Mouse (Mus musculus): Measurements from ENCODE around the gene Slc1a4. TPM values are rescaled to one million over a fixed set of nuclear protein-coding genes. Genes with fewer than 3 reads are reported as not detected.

Gene Slc1a4
- total RNA-seq, 2 experiments from 2014 or later, result 2.4 to 2.7 TPM

DNA sequence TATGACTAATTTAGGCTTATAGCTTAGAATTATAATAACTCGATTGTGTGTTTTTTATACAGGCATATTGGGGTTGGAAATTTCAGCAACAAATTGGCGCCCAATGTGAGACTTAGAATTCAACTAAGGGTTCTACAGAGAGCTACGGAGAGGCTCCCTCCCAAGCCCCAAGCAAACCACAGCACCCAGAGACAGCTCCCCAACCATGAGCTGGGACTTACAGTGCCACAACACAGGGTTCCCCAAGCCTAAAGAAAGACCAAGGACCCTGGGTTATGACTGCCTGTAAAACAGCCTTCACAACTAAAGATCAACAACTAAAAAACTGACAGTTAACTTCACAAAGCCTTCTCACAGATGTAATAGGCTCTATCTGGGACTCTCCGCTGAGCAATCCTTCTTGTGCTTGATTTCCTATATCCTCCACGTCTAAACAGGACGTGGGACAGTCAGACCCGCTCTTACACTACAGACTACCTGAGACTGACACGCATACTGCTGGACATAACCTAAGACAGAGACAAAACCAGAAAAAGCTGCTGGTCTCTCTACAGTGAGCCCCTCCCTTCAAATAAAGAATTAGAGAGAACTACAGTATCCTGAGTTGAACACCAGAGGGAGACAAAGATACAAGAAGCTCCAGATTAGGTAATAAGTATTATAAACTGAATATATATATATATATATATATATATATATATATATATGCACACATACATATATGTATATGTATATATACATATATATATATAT is 69.7 kb downstream of the Slc1a4 start:
- intact Hi-C loops (cut with DNase I), result loop anchor here (1.0 to 5.0 kb wide), 3 partner anchors 70 to 138 kb away; partner anchors contain the start of gene Slc1a4
- no peak for DNase-seq

GRCm38 (mm10) chr11:20254791-20255190 is 77.7 kb downstream of the Slc1a4 start:
- intact Hi-C loops (cut with DNase I), result no loop called here
- no peak for DNase-seq

DNA sequence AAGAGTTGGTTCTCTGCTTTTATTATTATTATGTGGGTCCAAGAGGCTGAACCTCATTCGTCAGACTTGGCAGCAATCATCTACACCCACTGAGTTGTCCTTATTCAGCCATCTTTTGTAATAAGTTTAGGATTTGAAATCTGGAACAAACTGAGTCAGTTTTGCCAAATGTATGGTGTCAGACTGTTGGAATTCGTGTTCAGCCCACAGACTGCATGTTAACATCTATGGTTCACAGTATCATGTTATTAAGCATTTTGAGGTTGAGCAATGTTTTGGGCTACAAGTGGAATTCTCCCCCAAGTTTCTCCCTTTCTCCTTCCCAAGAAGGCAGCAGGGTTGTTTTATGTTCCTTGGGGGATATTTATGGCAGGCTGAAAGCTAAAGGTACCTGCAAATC is 79.4 kb downstream of the Slc1a4 start:
- no peak for DNase-seq
- intact Hi-C loops (cut with DNase I), result no loop called here

Other genes with a start within 250 kb of the Slc1a4 start
- 10 to 100 TPM; 78.3 to 85.4 TPM for gene Actr2, start 219.8 kb downstream of the Slc1a4 start, total RNA-seq (2021)
- 100 to 1,000 TPM; 134 to 141 TPM for gene Rab1a, start 131.3 kb downstream of the Slc1a4 start, total RNA-seq (2021)
- gene Cep68, start 83.3 kb downstream of the Slc1a4 start, total RNA-seq (2021), result 10 to 100 TPM; 42.1 to 48.1 TPM
- gene Sertad2, start 210.5 kb upstream of the Slc1a4 start, total RNA-seq (2021), result 10 to 100 TPM; 15.4 to 20.1 TPM